Mouse (Mus musculus): ENCODE measurements around the gene Kndc1. TPM values are rescaled to one million over a fixed set of nuclear protein-coding genes. Genes with fewer than 3 reads are reported as not detected.
A peak's percentile ranks its signal among the peaks of the same experiment; 100 is the strongest.

Kndc1 gene
- polyA plus RNA-seq, 1 experiment from 2014 or later: not detected

GRCm38 (mm10) chr7:139899505-139899904 lies 5.0 kb downstream of the Kndc1 start:
- H3K4me2 ChIP-seq (ENCODE audit: low read depth, low read length): no peak overlapping the region
- no peak overlapping the region for H3K9ac ChIP-seq (replicated peaks)
- H3K27ac ChIP-seq (ENCODE audit: low read depth): no peak overlapping the region
- H3K36me3 ChIP-seq (replicated peaks; ENCODE audit: insufficient read depth, low read length): no peaks in the 10 kb centered on the region
- 75% methylated on average over 7 of the region's 7 CpGs for WGBS (ENCODE audit: insufficient replicate concordance)
- no peak for TF ChIP-seq CTCF (IDR thresholded peaks at IDR 0.05; ENCODE audit: low read depth)
- no peak for TF ChIP-seq EP300 (IDR thresholded peaks at IDR 0.05; ENCODE audit: low read depth)
- no peak for ATAC-seq
- no peaks in the 10 kb centered on the region for H3K4me1 ChIP-seq (ENCODE audit: insufficient read depth)
- peaks cover 13% of the 10 kb centered on the region for H3K27me3 ChIP-seq (ENCODE audit: insufficient read depth, low read length)
- H3K9me3 ChIP-seq (ENCODE audit: low read length): no peaks in the 10 kb centered on the region
- no peak overlapping the region for H3K4me3 ChIP-seq (ENCODE audit: low read depth, low read length)
- no peak for DNase-seq

- Histone ChIP-seq H3K9me3 (ENCODE audit: low read length) (no peaks in the 10 kb centered on the region), H3K4me1 (ENCODE audit: insufficient read depth) (no peaks in the 10 kb centered on the region), H3K27ac (ENCODE audit: low read depth) (no peak overlapping the region), H3K27me3 (ENCODE audit: insufficient read depth, low read length) (peaks cover 4% of the 10 kb centered on the region), H3K36me3 (replicated peaks; ENCODE audit: insufficient read depth, low read length) (no peaks in the 10 kb centered on the region), H3K9ac (replicated peaks) (no peak overlapping the region), H3K4me2 (ENCODE audit: low read depth, low read length) (no peak overlapping the region), H3K4me3 (ENCODE audit: low read depth, low read length) (no peak overlapping the region)
- ATAC-seq: no peak
- DNase-seq: no peak
- no peak for TF ChIP-seq CTCF (IDR thresholded peaks at IDR 0.05; ENCODE audit: low read depth)
- TF ChIP-seq EP300 (IDR thresholded peaks at IDR 0.05; ENCODE audit: low read depth): no peak
- WGBS (ENCODE audit: insufficient replicate concordance): 88% methylated on average over 7 of the region's 7 CpGs
Observed at GRCm38 (mm10) chr7:139900456-139900855, 6.0 kb downstream of the Kndc1 start.

DNA sequence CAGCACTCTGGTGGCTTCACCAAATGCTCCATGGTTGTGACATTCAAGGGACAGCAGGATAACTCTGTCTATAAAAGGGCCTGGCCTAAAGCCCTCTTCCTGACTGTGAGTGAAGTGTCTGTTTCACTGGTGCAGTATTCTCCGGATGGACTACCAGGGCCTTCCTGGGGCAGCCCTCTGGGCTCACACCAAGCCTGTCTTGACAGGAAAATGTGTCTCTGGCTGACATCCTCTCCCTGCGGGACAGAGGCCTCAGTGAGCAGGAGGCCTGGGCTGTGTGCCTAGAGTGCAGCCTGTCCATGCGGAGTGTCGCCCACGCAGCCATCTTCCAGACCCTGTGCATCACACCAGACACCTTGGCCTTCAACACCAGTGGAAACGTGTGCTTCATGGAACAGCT lies 6.4 kb downstream of the Kndc1 start:
- Histone ChIP-seq H3K36me3 (replicated peaks; ENCODE audit: insufficient read depth, low read length) (no peaks in the 10 kb centered on the region), H3K9me3 (ENCODE audit: low read length) (no peaks in the 10 kb centered on the region), H3K27me3 (ENCODE audit: insufficient read depth, low read length) (no peaks in the 10 kb centered on the region), H3K4me2 (ENCODE audit: low read depth, low read length) (no peak overlapping the region), H3K9ac (replicated peaks) (no peak overlapping the region), H3K4me1 (ENCODE audit: insufficient read depth) (no peaks in the 10 kb centered on the region), H3K4me3 (ENCODE audit: low read depth, low read length) (no peak overlapping the region), H3K27ac (ENCODE audit: low read depth) (no peak overlapping the region)
- no peak for TF ChIP-seq EP300 (IDR thresholded peaks at IDR 0.05; ENCODE audit: low read depth)
- no peak for TF ChIP-seq CTCF (IDR thresholded peaks at IDR 0.05; ENCODE audit: low read depth)
- DNase-seq: no peak
- WGBS (ENCODE audit: insufficient replicate concordance): 78% methylated on average over 6 of the region's 6 CpGs
- ATAC-seq: no peak

- Histone ChIP-seq H3K27me3 (ENCODE audit: insufficient read depth, low read length) (no peaks in the 10 kb centered on the region), H3K27ac (ENCODE audit: low read depth) (no peak overlapping the region), H3K4me2 (ENCODE audit: low read depth, low read length) (no peak overlapping the region), H3K36me3 (replicated peaks; ENCODE audit: insufficient read depth, low read length) (no peaks in the 10 kb centered on the region), H3K9ac (replicated peaks) (no peak overlapping the region), H3K9me3 (ENCODE audit: low read length) (no peaks in the 10 kb centered on the region), H3K4me1 (ENCODE audit: insufficient read depth) (no peaks in the 10 kb centered on the region), H3K4me3 (ENCODE audit: low read depth, low read length) (no peak overlapping the region)
- DNase-seq: no peak
- no peak for TF ChIP-seq EP300 (IDR thresholded peaks at IDR 0.05; ENCODE audit: low read depth)
- no peak for TF ChIP-seq CTCF (IDR thresholded peaks at IDR 0.05; ENCODE audit: low read depth)
- no peak for ATAC-seq
- 28% methylated on average over 1 of the region's 1 CpGs for WGBS (ENCODE audit: insufficient replicate concordance)
Observed at GRCm38 (mm10) chr7:139901981-139902380, 7.5 kb downstream of the Kndc1 start.

- H3K27ac ChIP-seq (ENCODE audit: low read depth): no peak overlapping the region
- no peak overlapping the region for H3K9ac ChIP-seq (replicated peaks)
- TF ChIP-seq EP300 (IDR thresholded peaks at IDR 0.05; ENCODE audit: low read depth) (no peak), CTCF (IDR thresholded peaks at IDR 0.05; ENCODE audit: low read depth) (no peak)
- 16% methylated on average over 6 of the region's 6 CpGs for WGBS (ENCODE audit: insufficient replicate concordance)
- H3K4me3 ChIP-seq (ENCODE audit: low read depth, low read length): no peak overlapping the region
- no peaks in the 10 kb centered on the region for H3K36me3 ChIP-seq (replicated peaks; ENCODE audit: insufficient read depth, low read length)
- H3K4me2 ChIP-seq (ENCODE audit: low read depth, low read length): no peak overlapping the region
- no peaks in the 10 kb centered on the region for H3K27me3 ChIP-seq (ENCODE audit: insufficient read depth, low read length)
- no peaks in the 10 kb centered on the region for H3K9me3 ChIP-seq (ENCODE audit: low read length)
- no peak for DNase-seq
- no peak for ATAC-seq
- H3K4me1 ChIP-seq (ENCODE audit: insufficient read depth): no peaks in the 10 kb centered on the region
Observed at GRCm38 (mm10) chr7:139905261-139905660, 10.8 kb downstream of the Kndc1 start.

DNA sequence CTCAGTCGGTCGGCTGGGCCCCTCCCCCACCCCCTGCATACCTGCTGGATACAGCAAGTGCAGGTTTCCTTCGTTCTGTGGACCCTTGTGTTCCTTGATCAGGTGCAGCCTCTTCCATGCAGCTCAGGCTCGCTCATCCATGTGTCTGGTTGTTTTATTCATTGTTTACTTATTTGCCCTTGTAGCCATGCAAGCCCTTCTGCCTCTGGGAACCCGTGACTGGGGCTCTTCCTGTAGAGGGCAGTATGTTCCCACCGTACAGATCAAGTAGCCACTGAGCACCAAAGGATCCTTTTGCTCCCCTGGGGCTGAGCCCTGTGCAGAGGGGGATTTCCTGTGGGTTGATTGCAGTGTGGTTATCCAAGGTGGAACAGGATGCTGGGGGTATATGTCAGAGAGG lies 11.2 kb downstream of the Kndc1 start:
- peak; percentile 40 for DNase-seq
- Histone ChIP-seq H3K9me3 (ENCODE audit: low read length) (no peaks in the 10 kb centered on the region), H3K27ac (ENCODE audit: low read depth) (no peak overlapping the region), H3K4me1 (ENCODE audit: insufficient read depth) (no peaks in the 10 kb centered on the region), H3K4me3 (ENCODE audit: low read depth, low read length) (no peak overlapping the region), H3K27me3 (ENCODE audit: insufficient read depth, low read length) (no peaks in the 10 kb centered on the region), H3K9ac (replicated peaks) (no peak overlapping the region), H3K4me2 (ENCODE audit: low read depth, low read length) (no peak overlapping the region), H3K36me3 (replicated peaks; ENCODE audit: insufficient read depth, low read length) (no peaks in the 10 kb centered on the region)
- 5% methylated on average over 6 of the region's 6 CpGs for WGBS (ENCODE audit: insufficient replicate concordance)
- peak; percentile 40; the same call in 1 of the 2 replicates for ATAC-seq
- peak; percentile 59 for TF ChIP-seq CTCF (IDR thresholded peaks at IDR 0.05; ENCODE audit: low read depth)
- no peak for TF ChIP-seq EP300 (IDR thresholded peaks at IDR 0.05; ENCODE audit: low read depth)

DNA sequence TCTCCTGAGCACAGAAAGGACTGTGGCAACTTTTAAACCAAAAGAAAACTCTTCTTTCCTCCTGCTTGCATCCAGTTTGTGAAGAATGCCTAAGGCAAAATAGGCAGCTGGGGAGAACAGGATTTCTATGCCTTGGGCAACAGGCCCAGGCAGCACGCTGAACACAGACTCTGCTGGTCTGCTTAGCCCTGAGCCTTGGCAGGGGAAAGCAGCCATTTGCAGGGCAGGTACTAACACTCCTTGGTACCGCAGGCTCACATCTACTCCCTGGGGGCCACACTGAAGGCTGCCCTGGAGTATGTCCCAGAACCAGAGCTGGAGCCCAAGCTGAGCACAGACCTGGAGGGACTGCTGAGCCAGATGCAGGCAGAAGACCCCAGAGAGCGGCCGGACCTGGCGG lies 13.7 kb downstream of the Kndc1 start:
- no peak overlapping the region for H3K9ac ChIP-seq (replicated peaks)
- H3K27me3 ChIP-seq (ENCODE audit: insufficient read depth, low read length): peaks cover 2% of the 10 kb centered on the region; the same call in 1 of the 2 replicates
- H3K9me3 ChIP-seq (ENCODE audit: low read length): no peaks in the 10 kb centered on the region
- no peak overlapping the region for H3K27ac ChIP-seq (ENCODE audit: low read depth)
- H3K4me2 ChIP-seq (ENCODE audit: low read depth, low read length): no peak overlapping the region
- no peaks in the 10 kb centered on the region for H3K4me1 ChIP-seq (ENCODE audit: insufficient read depth)
- TF ChIP-seq EP300 (IDR thresholded peaks at IDR 0.05; ENCODE audit: low read depth): no peak
- TF ChIP-seq CTCF (IDR thresholded peaks at IDR 0.05; ENCODE audit: low read depth): no peak
- ATAC-seq (no peak), DNase-seq (no peak)
- H3K36me3 ChIP-seq (replicated peaks; ENCODE audit: insufficient read depth, low read length): no peaks in the 10 kb centered on the region
- WGBS (ENCODE audit: insufficient replicate concordance): 77% methylated on average over 5 of the region's 5 CpGs
- H3K4me3 ChIP-seq (ENCODE audit: low read depth, low read length): no peak overlapping the region

Data from liver, postnatal 0 days (tissue).